Mouse (Mus musculus): ENCODE data around the gene Tsga10ip.

The Tsga10ip gene

DNA sequence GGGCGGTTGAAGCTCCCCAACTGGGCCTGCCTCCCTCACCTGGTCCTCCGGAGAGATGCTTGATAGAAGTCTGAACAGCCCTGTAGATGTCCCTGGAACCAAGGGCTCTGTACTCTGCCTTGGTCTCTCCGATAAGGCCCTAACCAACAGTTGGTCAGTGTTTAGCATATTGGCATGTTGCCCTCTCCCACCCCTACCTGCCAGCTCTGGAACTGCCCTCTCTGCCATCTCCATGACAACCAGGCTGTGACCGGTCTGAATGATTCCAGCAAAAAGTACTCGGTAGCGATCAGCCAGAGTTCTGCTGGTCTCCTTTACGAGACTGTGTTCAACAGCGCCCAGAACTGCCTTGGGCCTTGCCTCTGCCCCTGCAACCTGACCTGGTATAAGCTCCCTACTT is at the start of gene Tsga10ip:
Tsga10ip (minus strand) TSS at position 234 of the 400 bp plus-strand sequence.
- DNase-seq (ENCODE audit: low spot score), result no peak

DNA sequence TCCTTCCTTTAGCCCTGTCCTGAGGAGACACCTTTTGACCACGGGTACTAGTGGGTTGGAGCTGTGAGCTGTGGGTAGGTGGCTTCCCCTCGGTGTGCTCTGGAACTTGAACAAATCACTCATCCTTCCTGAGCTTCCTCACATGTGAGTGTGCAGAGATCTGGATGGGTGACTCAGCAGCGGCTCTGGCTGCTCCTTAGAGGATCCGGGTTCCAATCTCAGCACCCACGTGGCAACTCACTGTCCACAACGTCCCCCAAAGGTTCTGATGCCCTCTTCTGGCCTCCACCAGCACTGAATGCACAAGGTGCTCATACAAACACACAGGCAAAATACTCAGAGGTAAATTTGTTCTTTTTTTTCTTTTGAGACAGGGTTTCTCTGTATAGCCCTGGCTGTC is 49.4 kb upstream of the Tsga10ip start:
- DNase-seq (ENCODE audit: low spot score), result no peak

DNA sequence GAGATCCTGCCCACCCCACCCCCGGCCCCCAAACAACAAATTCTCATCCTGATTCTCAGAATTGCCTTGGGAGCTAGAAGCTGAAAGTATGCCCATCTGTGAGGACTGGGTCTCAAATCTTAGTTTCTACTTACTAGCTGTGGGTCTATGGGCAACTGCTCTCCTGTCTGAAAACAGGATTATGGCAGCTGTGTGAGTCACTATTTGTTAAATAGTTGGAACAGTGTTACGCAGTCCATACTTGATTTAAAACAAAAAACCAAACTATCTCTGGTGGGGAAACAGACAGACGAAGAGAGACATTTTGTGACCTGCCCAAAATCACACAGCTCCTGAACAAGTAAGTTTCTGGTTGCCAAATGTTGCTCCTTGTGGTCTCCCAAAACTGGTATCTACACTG is 47.3 kb upstream of the Tsga10ip start:
- DNase-seq (ENCODE audit: low spot score), result no peak

DNA sequence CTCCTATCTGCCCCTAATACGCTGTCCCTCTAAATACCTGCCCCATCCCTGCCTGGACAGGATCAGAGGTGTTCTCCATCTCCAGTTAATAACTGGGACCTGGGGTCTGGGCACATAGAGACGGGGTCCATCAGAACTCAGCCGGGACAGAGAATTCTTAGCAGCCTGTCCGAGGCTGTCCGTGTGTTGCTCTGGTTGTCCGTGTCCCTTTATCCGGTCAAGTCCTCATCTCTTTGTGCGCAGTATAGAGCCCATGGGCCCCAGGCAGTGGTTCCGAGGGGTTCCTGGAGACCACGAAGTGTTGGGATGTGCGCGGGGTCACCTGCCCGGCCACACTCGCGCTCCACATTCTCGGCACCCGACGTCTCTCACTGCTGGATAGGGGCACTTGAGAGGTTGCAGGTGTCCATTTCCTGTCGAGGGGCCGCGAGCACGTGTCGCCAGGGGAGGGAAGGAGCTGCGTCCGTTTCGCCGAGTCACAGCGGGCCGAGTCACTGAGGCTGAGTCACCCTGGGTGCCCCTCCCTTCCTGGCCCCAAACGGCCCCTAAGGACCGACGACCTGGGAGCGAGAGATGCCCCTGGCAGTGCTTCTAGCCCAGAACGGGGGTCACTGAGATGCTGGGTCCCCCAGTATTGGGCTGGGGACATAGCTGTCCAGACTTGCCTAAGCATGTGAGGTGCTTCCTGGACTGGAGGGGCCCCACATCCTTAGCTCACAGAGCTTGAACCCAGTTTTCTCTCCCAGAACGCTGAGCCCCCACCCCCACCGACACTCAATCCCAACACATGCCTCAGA is 46.2 kb upstream of the Tsga10ip start:
- no peak for DNase-seq (ENCODE audit: low spot score)

DNA sequence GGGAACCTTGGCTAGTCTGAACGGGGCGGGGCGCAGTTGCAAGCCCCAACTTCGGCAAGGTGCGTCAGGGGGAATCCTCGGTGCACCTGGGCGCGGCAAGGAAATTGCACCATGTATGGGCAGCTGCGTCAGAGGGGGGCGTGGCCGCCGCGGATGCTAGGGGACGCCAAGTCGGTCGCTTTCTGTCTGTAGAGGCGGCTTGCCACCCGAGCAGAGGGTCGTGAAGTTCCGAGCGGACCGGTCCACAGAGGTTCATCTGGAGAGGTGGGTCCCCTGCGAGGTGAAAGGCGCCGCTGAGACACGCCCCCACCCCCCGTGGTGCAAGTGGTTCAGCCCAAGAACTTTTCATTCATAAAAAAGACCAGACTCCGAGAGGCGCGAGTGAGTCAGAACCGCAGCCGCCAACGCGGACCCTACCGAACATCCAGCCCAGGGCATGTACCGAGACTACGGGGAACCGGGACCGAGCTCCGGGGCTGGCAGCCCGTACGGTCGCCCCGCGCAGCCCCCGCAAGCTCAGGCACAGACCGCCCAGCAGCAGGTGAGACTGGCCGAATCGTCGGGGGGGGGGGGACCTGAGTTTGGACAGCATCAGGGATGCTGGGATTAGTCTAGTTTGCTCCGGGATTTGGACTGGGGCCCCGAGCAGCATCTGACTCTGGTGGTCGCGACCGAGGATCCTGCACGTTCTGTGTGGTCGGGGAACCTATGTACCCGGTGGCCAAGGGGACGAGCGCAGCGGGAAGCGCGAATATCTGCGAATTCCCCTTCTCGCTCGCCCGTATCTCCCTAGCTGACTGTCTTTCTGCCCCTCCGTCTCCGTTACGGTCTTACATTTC is 45.4 kb upstream of the Tsga10ip start, which contains the start of gene Fosl1:
Fosl1 (plus strand) TSS at position 33 of the 839 bp plus-strand sequence.
- peak; percentile 80 for DNase-seq (ENCODE audit: low spot score)

DNA sequence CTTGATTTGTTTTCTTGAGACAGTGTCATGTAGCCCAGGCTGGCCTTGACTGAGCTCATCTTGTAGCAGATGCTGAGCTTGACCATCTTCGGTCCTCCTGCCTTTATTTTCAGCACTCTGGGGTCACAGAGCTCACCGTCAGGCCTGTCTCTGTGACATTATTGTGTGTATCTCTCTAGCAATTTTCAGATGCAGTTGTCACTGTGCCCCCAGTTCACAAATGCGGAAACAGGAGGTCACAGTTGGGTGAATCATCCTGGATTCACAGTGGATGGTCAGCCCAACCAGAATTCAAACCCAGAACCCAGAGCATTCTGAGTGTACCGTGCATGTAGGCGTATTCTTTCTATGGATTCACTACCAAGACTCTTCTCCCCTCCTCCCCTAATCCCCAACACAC is 43.4 kb upstream of the Tsga10ip start:
- no peak for DNase-seq (ENCODE audit: low spot score)

DNA sequence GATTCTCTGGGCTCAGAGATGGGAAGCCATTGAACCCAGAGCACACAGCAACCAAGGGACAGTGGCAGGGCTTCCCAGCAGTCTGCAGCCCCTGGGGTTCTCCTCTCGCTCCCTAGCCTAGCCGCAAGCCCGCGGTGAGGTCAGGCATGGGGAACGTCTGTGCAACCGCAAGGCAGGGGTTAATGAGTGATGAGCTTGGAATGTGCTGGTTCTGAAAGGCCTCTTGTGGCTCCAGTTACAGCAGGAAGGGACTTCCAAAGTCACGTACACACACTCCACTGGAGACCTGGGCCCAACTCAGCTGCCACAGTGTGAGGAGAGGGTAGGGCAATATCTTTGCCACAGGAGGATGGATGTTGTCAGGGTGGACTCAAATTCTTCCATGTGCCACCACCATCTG is 42.6 kb upstream of the Tsga10ip start:
- no peak for DNase-seq (ENCODE audit: low spot score)

DNA sequence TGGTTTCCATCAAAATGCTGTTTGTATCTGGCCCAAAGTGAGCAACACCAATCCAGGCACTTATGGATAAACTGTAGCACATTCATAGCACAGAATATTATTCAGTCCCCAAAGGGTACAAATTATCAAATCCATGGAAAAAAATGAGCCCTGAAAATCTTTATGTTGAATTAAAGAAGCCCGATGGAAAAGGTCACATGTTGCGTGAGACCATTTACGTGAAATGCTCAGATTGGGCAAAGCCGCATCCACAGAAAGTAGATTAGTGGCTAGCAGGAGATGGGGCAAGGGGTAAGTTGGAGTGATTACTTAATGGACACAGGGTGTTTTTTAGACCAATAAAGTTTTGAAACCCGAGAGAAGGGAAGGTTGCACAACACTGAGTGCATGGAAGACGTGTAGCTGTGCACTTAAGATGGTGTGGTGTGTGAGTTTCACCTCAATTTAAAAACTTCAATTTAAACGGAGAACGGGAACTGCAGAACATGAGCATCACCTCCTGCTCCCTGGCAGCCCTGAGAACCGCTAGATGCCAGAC is 42.1 kb upstream of the Tsga10ip start:
- DNase-seq (ENCODE audit: low spot score), result no peak

DNA sequence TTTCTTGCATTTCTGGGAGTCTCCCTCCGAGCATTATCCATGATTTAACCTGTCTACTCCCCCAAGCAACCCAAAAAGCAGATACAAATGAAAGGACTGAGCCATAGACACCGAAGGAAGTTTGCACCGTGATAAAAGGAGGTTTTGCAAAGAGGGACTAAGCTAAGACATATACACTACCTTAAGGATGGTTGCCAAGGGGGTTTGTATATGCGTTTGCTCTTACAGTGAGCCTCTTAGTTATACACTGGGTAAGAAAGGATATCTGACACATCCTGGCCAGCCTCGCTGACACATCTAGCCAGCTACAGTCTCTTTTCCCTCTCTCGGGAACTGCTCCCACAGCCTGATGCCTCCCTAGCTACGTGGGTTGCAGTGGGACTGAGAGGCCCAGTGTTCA is 31.6 kb upstream of the Tsga10ip start:
- no peak for DNase-seq (ENCODE audit: low spot score)

DNA sequence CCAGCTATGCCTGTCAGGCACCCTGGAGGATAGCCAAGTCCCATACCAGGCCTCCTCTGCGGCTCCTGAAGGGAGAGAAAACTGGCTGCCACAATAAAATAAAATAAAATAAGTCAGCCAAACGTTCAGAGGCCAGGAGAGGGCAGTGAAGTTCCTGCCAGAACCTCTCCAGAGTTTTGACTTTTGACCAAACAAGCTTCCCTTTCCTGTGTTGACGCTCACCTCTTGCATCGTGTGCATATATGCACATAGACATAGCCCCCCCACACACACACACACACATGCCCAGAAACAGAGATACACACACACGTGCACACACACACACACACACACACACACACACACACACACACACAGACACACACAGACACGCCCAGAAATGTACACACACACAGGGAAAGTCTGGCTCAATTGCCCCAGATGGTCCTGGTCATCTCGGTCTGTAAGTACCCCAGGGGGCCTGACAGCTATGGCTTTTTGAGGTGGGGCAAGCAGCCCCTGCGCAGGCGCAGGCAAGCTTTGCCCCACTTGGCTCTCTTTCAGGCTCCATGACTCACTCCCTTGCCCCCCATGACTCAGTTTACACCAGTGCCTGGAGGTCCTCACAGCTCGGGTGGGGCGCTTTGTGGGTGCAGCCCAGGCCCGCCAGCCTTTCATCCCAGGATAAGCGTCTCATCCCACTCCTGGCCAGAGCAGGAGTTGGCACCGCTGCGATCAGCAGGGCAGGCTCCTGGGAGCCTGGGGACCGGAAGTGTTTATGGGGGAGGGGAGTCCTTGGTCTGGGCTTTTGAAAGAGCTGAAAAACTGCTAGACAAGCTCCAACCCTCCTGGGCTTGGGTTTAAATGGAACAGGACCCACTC is 30.9 kb upstream of the Tsga10ip start:
- peak; percentile 58 for DNase-seq (ENCODE audit: low spot score)

DNA sequence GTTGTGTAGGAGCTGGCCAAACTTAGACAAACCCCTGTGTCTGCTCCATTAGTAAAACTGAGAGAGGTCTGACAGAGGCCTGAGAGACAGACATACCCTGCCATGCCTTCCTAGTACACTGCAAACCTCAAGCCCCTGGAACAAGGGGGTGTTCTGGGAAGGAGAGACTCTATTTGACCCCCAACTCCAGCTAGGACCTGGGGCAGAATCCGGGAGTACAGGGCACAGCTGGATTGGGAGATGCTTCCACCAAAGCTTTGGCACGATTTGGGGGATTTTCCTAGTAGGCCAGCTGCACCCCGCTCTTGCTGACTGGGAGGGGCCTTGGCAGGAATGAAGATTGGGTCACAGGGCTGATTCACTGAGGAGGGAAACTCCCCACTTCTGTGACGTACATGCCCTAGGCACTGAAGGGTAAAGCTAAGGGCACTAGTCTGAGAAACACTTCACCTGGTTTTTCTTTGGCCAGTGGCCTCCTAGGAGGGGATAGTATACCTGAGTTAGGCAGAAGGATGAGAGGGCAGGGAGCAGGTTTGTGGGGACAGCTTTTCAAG is 29.7 kb upstream of the Tsga10ip start:
- DNase-seq (ENCODE audit: low spot score), result no peak

DNA sequence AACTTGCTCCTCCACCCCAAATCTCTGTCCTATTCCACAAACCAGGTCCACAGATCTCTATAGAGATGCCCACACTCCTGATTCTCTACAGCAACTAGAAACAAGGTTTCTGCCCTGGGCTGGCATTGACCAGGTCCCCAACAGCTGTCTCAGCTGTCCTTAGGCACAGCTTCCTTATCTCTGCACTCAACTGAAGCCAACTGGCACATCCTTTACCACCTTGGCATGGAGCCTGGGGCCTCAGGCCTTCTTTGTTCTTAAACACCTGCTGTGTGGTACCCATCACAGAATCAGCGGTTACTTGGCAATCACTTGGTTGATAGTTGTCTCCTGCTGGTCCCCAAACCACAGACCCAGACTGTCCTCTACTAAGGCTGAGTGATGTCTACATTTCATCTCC is 28.1 kb upstream of the Tsga10ip start:
- DNase-seq (ENCODE audit: low spot score), result no peak

DNA sequence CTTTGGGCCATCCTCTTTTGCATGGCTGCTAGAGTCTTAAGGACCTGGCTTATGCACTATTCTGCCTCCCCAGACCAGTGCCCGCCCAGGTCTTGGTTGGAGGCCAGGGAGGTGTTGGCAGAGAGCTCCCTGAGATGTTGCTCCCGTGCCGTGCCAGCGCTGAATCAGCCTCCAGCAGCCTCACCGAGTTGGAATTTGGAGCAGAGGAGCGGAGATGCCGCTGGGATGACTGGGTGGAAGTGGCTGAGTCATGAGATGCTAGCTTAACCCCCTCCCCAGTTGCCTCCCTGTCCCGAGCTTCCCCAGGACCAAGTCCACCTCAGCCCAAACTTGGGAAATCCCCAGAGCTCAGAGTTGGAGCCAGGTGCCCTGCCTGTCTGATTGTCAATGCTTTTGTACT is 27.5 kb upstream of the Tsga10ip start:
- peak; percentile 78 for DNase-seq (ENCODE audit: low spot score)

DNA sequence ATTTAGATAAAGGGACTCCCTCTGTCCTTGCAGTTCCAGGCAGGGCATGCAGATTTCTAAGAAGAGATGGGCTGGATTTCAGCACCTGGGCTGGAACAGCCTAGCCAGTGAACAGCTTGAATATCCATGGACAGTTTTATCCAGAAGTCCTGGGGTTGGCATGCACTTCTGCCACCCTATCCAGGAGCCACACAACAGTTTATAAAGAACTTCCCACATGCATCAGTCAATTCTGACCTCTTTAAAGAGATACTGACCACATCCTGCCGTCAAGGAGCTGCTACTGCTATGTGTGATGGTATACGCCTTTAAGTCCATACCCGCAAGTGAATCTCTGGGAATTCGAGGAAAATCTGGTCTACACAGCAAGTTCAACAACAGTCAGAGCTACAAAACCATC is 26.9 kb upstream of the Tsga10ip start:
- DNase-seq (ENCODE audit: low spot score), result no peak

DNA sequence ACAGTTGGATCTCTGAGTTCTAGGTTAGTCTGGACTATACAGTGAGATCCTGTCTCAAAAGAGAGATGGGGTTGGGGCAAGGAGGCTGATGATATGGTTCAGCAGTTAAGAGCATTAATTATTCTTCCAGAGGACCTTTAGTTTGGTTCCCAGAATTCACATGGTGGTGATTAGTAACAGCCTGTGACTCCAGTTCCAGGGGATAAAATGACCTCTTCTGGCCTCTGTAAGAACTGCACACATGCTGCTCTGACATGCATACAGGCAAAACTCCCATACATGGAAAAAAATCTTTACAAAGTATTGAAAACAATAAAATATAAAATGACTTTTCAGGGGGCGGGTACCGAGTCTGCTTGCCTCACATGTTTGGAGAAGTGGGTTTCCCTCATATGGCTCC is 25.8 kb upstream of the Tsga10ip start:
- no peak for DNase-seq (ENCODE audit: low spot score)

DNA sequence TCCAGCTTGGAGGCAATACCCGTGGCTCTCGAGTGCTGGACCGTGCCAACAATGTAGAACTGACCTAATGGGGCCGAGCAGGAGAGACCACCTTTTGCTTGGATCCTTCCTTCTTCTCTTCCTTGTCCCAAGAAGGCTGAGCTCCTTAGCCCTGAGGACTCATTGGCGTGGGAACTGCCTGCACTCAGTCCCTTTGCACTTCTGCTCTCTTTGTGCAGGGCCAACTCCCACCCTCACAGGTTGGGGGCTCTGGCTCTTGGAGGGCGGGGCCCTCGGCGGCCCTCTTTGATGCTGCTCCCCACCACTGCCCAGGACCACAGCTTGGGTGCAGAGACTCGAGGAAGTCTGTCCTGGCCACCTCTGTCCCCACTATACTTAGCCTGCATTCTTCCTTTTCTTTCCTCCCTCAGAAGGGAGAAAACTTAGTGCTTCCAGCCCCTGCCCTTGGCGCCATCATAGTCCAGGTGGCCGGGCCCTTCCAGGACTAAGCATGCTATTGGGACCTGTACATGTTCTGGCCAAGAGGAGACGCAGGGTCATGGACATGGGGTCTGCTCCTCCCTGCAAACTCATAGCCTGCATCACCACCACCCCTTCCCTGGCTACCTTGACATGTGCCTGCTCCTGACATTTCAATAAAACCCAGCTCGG is 24.4 kb upstream of the Tsga10ip start:
- DNase-seq (ENCODE audit: low spot score), result no peak

DNA sequence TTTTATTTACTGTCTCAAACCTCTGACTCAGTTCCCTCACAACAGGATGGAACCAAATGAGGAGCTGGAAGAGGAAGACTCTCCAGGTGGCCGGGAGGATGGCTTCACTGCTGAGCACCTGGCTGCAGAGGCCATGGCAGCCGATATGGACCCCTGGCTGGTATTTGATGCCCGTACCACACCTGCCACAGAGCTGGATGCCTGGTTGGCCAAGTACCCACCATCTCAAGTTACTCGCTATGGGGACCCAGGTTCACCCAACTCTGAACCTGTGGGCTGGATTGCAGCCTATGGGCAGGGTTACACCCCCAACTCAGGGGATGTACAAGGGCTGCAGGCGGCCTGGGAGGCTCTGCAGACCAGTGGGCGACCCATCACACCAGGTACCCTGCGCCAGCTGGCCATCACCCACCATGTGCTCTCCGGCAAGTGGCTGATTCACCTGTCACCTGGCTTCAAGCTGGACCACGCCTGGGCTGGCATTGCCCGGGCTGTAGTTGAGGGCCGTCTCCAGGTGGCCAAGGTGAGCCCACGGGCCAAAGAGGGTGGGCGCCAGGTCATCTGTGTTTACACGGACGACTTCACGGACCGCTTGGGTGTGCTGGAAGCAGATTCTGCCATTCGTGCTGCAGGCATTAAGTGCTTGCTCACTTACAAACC is 23.7 kb upstream of the Tsga10ip start:
- no peak for DNase-seq (ENCODE audit: low spot score)

DNA sequence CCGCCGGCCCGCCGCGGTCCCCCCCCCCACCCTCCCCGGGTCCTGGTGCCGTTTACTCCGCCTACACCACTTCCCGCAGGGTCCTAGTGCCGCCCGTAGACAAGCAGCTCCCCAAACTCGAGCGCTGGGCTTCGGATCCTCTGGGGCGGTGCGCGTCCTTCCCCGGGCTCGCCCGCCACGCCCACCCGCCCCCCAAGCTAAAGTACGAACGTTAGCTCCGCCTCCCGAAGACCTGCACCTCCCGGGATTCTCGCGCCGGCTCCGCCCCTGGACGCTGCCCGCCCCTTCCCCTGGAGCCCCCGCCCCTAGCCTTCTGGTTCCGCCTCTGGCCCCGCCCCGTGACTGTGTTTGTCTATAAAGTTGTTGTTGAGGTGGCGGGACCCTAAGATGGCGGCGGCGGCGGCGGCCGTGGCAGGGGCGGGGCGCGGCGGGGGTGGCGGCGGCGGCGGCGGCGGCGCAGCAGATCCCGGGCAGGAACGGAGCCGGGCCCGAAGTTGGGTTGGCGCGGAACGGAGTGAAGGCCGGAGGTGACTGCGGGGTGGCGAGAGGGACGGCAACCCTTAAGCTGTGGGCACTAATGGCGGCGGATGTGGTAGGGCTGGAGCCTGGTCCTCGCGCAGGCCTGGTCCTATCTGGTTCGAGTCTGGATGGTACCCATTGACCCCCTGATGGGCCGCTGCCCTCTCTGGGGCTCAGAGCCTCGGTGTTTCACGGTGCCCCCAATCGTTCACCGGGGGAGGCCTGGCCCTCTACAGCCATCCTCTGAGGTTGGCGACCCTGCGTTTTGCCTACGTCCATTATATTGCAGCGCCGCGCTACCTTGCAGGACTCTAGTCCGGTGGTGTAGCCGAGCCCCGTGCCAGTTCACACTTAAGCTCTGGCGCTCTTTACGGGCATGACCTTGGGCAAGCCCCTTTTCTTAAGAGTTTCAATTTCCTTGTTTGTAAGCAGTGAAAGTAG is 22.7 kb upstream of the Tsga10ip start, which contains the start of the genes Drap1 and AI837181:
Drap1 (minus strand) TSS at position 198 of the 960 bp plus-strand sequence.
AI837181 (plus strand) TSS at position 363 of the 960 bp plus-strand sequence.
- DNase-seq (ENCODE audit: low spot score), result peak; percentile 95

DNA sequence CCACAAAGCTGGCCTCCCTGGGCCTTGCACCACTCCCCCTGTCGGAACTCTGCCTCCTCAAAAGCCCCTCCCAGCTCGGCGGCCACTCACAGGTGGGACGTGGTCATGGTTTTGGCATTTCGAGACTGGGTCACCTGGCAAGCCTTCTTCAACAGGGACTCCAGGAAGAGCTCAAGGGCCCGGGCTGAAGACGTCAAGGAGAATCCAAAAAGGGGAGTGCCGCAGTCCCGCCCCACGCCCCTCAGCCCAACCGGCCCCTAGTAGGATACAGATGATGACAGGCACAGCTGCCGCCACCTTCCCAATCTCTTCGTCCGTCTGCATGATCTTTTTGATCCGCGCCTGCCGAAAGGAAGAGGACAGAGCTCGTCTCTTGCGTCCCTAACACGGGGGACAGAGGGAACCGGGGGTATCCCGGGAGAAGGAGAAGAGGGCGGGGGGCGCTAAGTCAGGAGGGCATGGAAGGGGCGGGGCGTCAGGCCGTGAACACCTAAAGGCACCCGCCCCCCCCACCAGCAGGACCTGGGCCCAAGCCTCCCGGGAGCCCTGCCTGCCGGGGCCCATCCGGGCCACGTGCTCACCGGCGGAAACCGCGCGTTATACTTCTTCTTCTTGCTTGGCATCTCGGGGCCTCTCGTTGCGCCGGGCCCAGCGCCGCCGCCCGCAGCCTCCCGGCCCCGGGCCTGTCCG is 21.9 kb upstream of the Tsga10ip start:
- peak; percentile 79 for DNase-seq (ENCODE audit: low spot score)

Measured in urinary bladder, postnatal 14 days (tissue).